Mouse (Mus musculus) thymus, postnatal 36 days (tissue): ENCODE results near the gene C130074G19Rik.

Experiments
- DNase-seq, 2 experiments: peaks; one replicate each; pipeline ENCODE4 v3.0.0; 2022; ENCODE audit warnings: mixed read lengths in 2 of 2

The C130074G19Rik gene

GRCm38 (mm10) chr1:184836350-184836749 lies 46.7 kb downstream of the C130074G19Rik start:
- no peak for DNase-seq

GRCm38 (mm10) chr1:184833499-184833898 lies 49.5 kb downstream of the C130074G19Rik start:
- no peak for DNase-seq

GRCm38 (mm10) chr1:184832211-184832610 lies 50.8 kb downstream of the C130074G19Rik start:
- no peak for DNase-seq

- no peak for DNase-seq
Measured at GRCm38 (mm10) chr1:184829897-184830296, 53.1 kb downstream of the C130074G19Rik start.

- DNase-seq, result no peak
Measured at GRCm38 (mm10) chr1:184827175-184827701, 55.8 kb downstream of the C130074G19Rik start.

- peak in 1 of 2 experiments; percentile 18 for DNase-seq
Measured at GRCm38 (mm10) chr1:184825093-184825492, 57.9 kb downstream of the C130074G19Rik start.

- peak; percentile 68 to 73 for DNase-seq
Measured at GRCm38 (mm10) chr1:184824439-184824851, 58.6 kb downstream of the C130074G19Rik start.

GRCm38 (mm10) chr1:184822678-184823077 lies 60.3 kb downstream of the C130074G19Rik start:
- no peak for DNase-seq
